Mouse (Mus musculus) liver, postnatal 0 days (tissue): Measurements from ENCODE around the gene Cyth4. TPM values are rescaled to one million over a fixed set of nuclear protein-coding genes. Genes with fewer than 3 reads are reported as not detected.
A peak's percentile ranks its signal among the peaks of the same experiment; 100 is the strongest.

Source experiments
- ATAC-seq: fragments of 200-750 bp; cut with Nextera tagmentation; 2 replicates; pipeline ENCODE4 v1.8.0; 2017; ENCODE audit warnings: mild to moderate bottlenecking, moderate library complexity
- DNase-seq: peaks from one replicate; pipeline ENCODE4 v3.0.0-alpha.2; 2016
- H3K27ac ChIP-seq: fragments of 300-500 bp; sonication (generic); 2 replicates; pipeline ENCODE4 v1.5.1; 2014; ENCODE audit warnings: antibody characterized with exemption, moderate library complexity, mild to moderate bottlenecking, low read depth
- H3K27me3 ChIP-seq: fragments of 300-500 bp; sonication (generic); 2 replicates; pipeline ENCODE4 v1.6.1; 2014; ENCODE audit warnings: low read length, control low read depth, mixed read lengths; ENCODE audit not compliant: insufficient read depth
- H3K36me3 ChIP-seq: fragments of 300-500 bp; sonication (generic); replicated peaks from 2 replicates; pipeline ENCODE4 v1.6.1; 2014; ENCODE audit warnings: mild to moderate bottlenecking, control low read depth, low read length, moderate library complexity, mixed read lengths; ENCODE audit not compliant: insufficient read depth
- H3K4me1 ChIP-seq: fragments of 300-500 bp; sonication (generic); 2 replicates; pipeline ENCODE4 v1.6.1; 2014; ENCODE audit warnings: antibody characterized with exemption, mild to moderate bottlenecking, control low read depth; ENCODE audit not compliant: insufficient read depth
- H3K4me2 ChIP-seq: fragments of 300-500 bp; sonication (generic); 2 replicates; pipeline ENCODE4 v1.6.1; 2014; ENCODE audit warnings: low read depth, mild to moderate bottlenecking, low read length, moderate library complexity, mixed read lengths
- H3K4me3 ChIP-seq: fragments of 300-500 bp; sonication (generic); 2 replicates; pipeline ENCODE4 v1.5.1; 2014; ENCODE audit warnings: low read depth, low read length
- H3K9ac ChIP-seq: fragments of 300-500 bp; sonication (generic); replicated peaks from 2 replicates; pipeline ENCODE4 v1.6.1; 2014; ENCODE audit warnings: mild to moderate bottlenecking, moderate library complexity
- H3K9me3 ChIP-seq: fragments of 300-500 bp; sonication (generic); 2 replicates; pipeline ENCODE4 v1.6.1; 2016; ENCODE audit warnings: mild to moderate bottlenecking, control low read depth, low read length, mixed read lengths
- CTCF ChIP-seq: sonication (generic); IDR thresholded peaks from 2 replicates; pipeline ENCODE4 v1.5.1; 2016; ENCODE audit warnings: antibody characterized with exemption, low read depth
- EP300 ChIP-seq: IDR thresholded peaks from 2 replicates; pipeline ENCODE4 v1.6.1; 2016; ENCODE audit warnings: antibody characterized with exemption, low read depth, mild to moderate bottlenecking
- WGBS: fragments of 180-500 bp; shearing (Covaris S2); extraction: QIAGEN DNeasy Blood & Tissue Kit; methylation state at CpG from one replicate; pipeline ENCODE4 v1.1.7; 2014; ENCODE audit not compliant: insufficient replicate concordance; 5-methylcytosine and 5-hydroxymethylcytosine counted together
- polyA plus RNA-seq: library from polyadenylated mRNA; unstranded; fragments of >200 nt; fragmentation: Nextera tagmentation; extraction: Ambion mirVana; gene quantifications from 2 replicates; pipeline ENCODE4 v1.2.1, GENCODE M21; 2015

The Cyth4 gene
- polyA plus RNA-seq, 1 experiment from 2014 or later: 13.3 TPM

- no peak for ATAC-seq
- no peak for DNase-seq
- H3K4me1 ChIP-seq: peaks cover 3% of the 10 kb centered on the region; the same call in 1 of the 2 replicates
Measured at GRCm38 (mm10) chr15:78589936-78590335, 6.9 kb upstream of the Cyth4 start.

GRCm38 (mm10) chr15:78590785-78591184 lies 6.1 kb upstream of the Cyth4 start:
- no peak overlapping the region for H3K4me3 ChIP-seq
- peaks cover 3% of the 10 kb centered on the region; the same call in 1 of the 2 replicates for H3K4me1 ChIP-seq
- H3K27me3 ChIP-seq: no peaks in the 10 kb centered on the region
- no peak for TF ChIP-seq EP300
- peak; percentile 41 for TF ChIP-seq CTCF
- H3K27ac ChIP-seq: no peak overlapping the region
- H3K4me2 ChIP-seq: no peak overlapping the region
- H3K36me3 ChIP-seq: no peaks in the 10 kb centered on the region
- DNase-seq (no peak), ATAC-seq (no peak)
- no peak overlapping the region for H3K9ac ChIP-seq
- WGBS: 70% methylated on average over 6 of the region's 6 CpGs
- H3K9me3 ChIP-seq: no peaks in the 10 kb centered on the region

More at GRCm38 (mm10) chr15:78589936-78590335, 6.9 kb upstream of the Cyth4 start:
- Histone ChIP-seq H3K36me3 (no peaks in the 10 kb centered on the region), H3K4me2 (no peak overlapping the region), H3K9ac (no peak overlapping the region), H3K27ac (peak overlapping the region; percentile 41; the same call in 1 of the 2 replicates), H3K4me3 (no peak overlapping the region), H3K27me3 (no peaks in the 10 kb centered on the region), H3K9me3 (no peaks in the 10 kb centered on the region)
- WGBS: 58% methylated on average over 6 of the region's 6 CpGs
- TF ChIP-seq EP300 (no peak), CTCF (no peak)

- TF ChIP-seq CTCF: no peak
- Histone ChIP-seq H3K4me2 (no peak overlapping the region), H3K27ac (no peak overlapping the region), H3K9me3 (no peaks in the 10 kb centered on the region), H3K4me1 (peaks cover 3% of the 10 kb centered on the region; the same call in 1 of the 2 replicates), H3K36me3 (no peaks in the 10 kb centered on the region), H3K9ac (no peak overlapping the region), H3K27me3 (no peaks in the 10 kb centered on the region), H3K4me3 (no peak overlapping the region)
- DNase-seq (peak; percentile 51), ATAC-seq (no peak)
- WGBS: 51% methylated on average over 15 of the region's 15 CpGs
Measured at GRCm38 (mm10) chr15:78591680-78592451, 5.0 kb upstream of the Cyth4 start.

- no peak for ATAC-seq
- Histone ChIP-seq H3K36me3 (no peaks in the 10 kb centered on the region), H3K9me3 (no peaks in the 10 kb centered on the region), H3K4me2 (no peak overlapping the region), H3K27me3 (no peaks in the 10 kb centered on the region), H3K9ac (no peak overlapping the region), H3K27ac (no peak overlapping the region), H3K4me1 (peaks cover 3% of the 10 kb centered on the region; the same call in 1 of the 2 replicates), H3K4me3 (no peak overlapping the region)
- TF ChIP-seq CTCF (no peak), EP300 (no peak)
- WGBS: 76% methylated on average over 14 of the region's 14 CpGs
- no peak for DNase-seq
Measured at GRCm38 (mm10) chr15:78592452-78592968, 4.3 kb upstream of the Cyth4 start.

- H3K9me3 ChIP-seq: no peaks in the 10 kb centered on the region
- ATAC-seq (no peak), DNase-seq (no peak)
- no peak overlapping the region for H3K27ac ChIP-seq
- peaks cover 5% of the 10 kb centered on the region; the same call in 1 of the 2 replicates for H3K4me1 ChIP-seq
- H3K4me2 ChIP-seq: no peak overlapping the region
- no peaks in the 10 kb centered on the region for H3K36me3 ChIP-seq
- H3K4me3 ChIP-seq: no peak overlapping the region
- no peak overlapping the region for H3K9ac ChIP-seq
- no peak for TF ChIP-seq EP300
- no peak for TF ChIP-seq CTCF
- 76% methylated on average over 7 of the region's 7 CpGs for WGBS
- H3K27me3 ChIP-seq: no peaks in the 10 kb centered on the region
Measured at GRCm38 (mm10) chr15:78593896-78594425, 2.9 kb upstream of the Cyth4 start.

GRCm38 (mm10) chr15:78594831-78595230 lies 2.0 kb upstream of the Cyth4 start:
- WGBS: 78% methylated on average over 2 of the region's 2 CpGs
- Histone ChIP-seq H3K27me3 (no peaks in the 10 kb centered on the region), H3K4me3 (no peak overlapping the region), H3K4me1 (peaks cover 10% of the 10 kb centered on the region), H3K27ac (no peak overlapping the region), H3K4me2 (no peak overlapping the region), H3K36me3 (no peaks in the 10 kb centered on the region), H3K9me3 (no peaks in the 10 kb centered on the region), H3K9ac (no peak overlapping the region)
- no peak for ATAC-seq
- TF ChIP-seq EP300: no peak
- DNase-seq: no peak
